Mouse (Mus musculus): ENCODE data around the gene Ctxn1. TPM values are rescaled to one million over a fixed set of nuclear protein-coding genes. Genes with fewer than 3 reads are reported as not detected.

The Ctxn1 gene
- polyA plus RNA-seq, 1 experiment from 2014 or later: 78.0 TPM

DNA sequence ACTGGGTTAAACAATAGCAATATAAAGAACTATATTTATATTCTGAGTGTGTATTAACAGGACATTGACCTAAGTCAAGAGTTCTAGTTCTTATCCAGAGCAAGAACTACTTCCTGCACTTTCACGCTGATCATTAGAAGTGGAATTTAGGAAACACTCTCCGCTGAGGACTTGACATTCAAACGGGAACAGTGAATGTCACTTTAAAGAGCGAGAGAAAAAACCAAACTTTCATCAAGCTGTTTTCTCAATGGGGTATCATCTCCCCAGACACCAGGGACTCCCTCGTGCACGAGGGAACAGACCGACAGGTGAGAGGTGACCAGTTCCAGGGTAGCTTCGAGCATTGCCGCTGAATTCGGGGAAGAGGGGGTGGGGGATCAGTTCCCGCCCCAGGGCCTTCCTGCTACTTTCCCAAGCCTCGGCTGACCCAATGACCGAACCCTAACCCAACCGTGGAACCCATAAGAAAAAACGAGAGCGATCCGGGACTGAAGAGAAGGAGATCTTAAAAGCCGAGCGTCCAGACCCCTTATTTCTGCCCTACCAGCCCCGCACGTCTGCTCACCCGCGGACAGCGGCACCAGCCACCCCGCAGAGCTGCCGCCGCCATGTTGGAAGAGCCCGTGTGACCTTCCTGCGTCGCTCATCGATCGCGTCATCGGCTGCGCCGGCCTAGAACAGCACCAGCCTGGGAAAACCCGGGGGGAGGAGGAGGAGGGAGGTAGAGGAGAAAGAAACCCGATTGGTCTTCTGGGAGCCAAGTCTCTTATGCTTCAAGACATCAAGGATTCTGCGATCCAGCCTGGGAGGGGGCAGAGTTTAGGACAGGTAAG lies 16.4 kb upstream of the Ctxn1 start, which contains the start of gene Timm44:
Timm44 (minus strand) TSS at position 639 of the 836 bp plus-strand sequence.
- no peaks in the 10 kb centered on the region for H3K9me3 ChIP-seq (replicated peaks; ENCODE audit: low read length)

DNA sequence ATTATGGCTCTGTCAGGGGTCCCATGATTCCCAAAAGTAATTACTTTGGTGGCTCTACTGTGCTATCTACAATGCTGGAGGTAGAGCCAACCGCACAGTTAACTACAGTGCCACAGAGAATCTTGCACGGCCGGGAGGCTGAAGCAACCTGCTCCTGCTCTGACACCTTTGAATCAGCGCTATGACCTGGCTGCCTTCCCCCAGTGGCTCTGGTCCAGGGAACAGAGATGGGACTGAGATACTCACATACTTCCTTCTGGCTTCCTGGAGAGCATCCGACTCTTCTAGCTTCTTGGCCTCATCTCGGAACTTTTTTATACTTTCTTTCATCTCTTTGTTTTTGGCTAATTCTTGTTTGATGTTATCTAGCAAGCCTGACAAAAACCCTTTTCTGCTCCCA lies 10.5 kb upstream of the Ctxn1 start:
- peaks cover 58% of the 10 kb centered on the region for H3K36me3 ChIP-seq (ENCODE audit: insufficient read depth, low read length)
- H3K27me3 ChIP-seq (ENCODE audit: insufficient read depth, low read length): no peaks in the 10 kb centered on the region
- no peaks in the 10 kb centered on the region for H3K4me1 ChIP-seq (replicated peaks; ENCODE audit: insufficient read depth, low read length)
- H3K4me3 ChIP-seq (replicated peaks; ENCODE audit: low read depth, low read length): no peak overlapping the region
- no peaks in the 10 kb centered on the region for H3K9me3 ChIP-seq (replicated peaks; ENCODE audit: low read length)
- DNase-seq (ENCODE audit: low spot score) (no peak), ATAC-seq (replicated peaks; ENCODE audit: low FRiP score, low read depth) (no peak)
- H3K9ac ChIP-seq (ENCODE audit: low read depth, low read length): no peak overlapping the region
- H3K4me2 ChIP-seq (ENCODE audit: low read length): no peak overlapping the region
- no peak for TF ChIP-seq CTCF (IDR thresholded peaks at IDR 0.05; ENCODE audit: low read depth)
- no peak overlapping the region for H3K27ac ChIP-seq
- 92% methylated on average over 6 of the region's 6 CpGs for WGBS

More for the DNA sequence above, 16.4 kb upstream of the Ctxn1 start, which contains the start of gene Timm44:
- peak within 1 kb of the TSS; percentile 86 for H3K4me2 ChIP-seq (ENCODE audit: low read length)
- peak within 1 kb of the TSS; percentile 73 for H3K27ac ChIP-seq
- ATAC-seq (replicated peaks; ENCODE audit: low FRiP score, low read depth) (peak; percentile 95), DNase-seq (ENCODE audit: low spot score) (peak; percentile 98)
- H3K36me3 ChIP-seq (ENCODE audit: insufficient read depth, low read length): 0 out of 2 replicates have a peak, but pooled peaks cover 8% of the 10 kb centered on the region
- no peaks in the 10 kb centered on the region for H3K27me3 ChIP-seq (ENCODE audit: insufficient read depth, low read length)
- no peak for TF ChIP-seq CTCF (IDR thresholded peaks at IDR 0.05; ENCODE audit: low read depth)
- H3K4me3 ChIP-seq (replicated peaks; ENCODE audit: low read depth, low read length): peak within 1 kb of the TSS; percentile 78
- peak within 1 kb of the TSS; percentile 87 for H3K9ac ChIP-seq (ENCODE audit: low read depth, low read length)
- H3K4me1 ChIP-seq (replicated peaks; ENCODE audit: insufficient read depth, low read length): peaks cover 6% of the 10 kb centered on the region
- under 1% methylated on average over 39 of the region's 39 CpGs for WGBS

- DNase-seq (ENCODE audit: low spot score): no peak
- Histone ChIP-seq H3K27ac (no peak overlapping the region), H3K4me3 (replicated peaks; ENCODE audit: low read depth, low read length) (no peak overlapping the region), H3K4me2 (ENCODE audit: low read length) (no peak overlapping the region), H3K9me3 (replicated peaks; ENCODE audit: low read length) (no peaks in the 10 kb centered on the region), H3K27me3 (ENCODE audit: insufficient read depth, low read length) (no peaks in the 10 kb centered on the region), H3K36me3 (ENCODE audit: insufficient read depth, low read length) (peaks cover 64% of the 10 kb centered on the region), H3K9ac (ENCODE audit: low read depth, low read length) (no peak overlapping the region), H3K4me1 (replicated peaks; ENCODE audit: insufficient read depth, low read length) (no peaks in the 10 kb centered on the region)
- ATAC-seq (replicated peaks; ENCODE audit: low FRiP score, low read depth): peak; percentile 83
- peak; percentile 60 for TF ChIP-seq CTCF (IDR thresholded peaks at IDR 0.05; ENCODE audit: low read depth)
- 77% methylated on average over 15 of the region's 15 CpGs for WGBS
Observed at GRCm38 (mm10) chr8:4267627-4268026, 8.6 kb upstream of the Ctxn1 start.

GRCm38 (mm10) chr8:4265160-4265914 lies 6.3 kb upstream of the Ctxn1 start:
- Histone ChIP-seq H3K4me3 (replicated peaks; ENCODE audit: low read depth, low read length) (no peak overlapping the region), H3K9me3 (replicated peaks; ENCODE audit: low read length) (no peaks in the 10 kb centered on the region), H3K36me3 (ENCODE audit: insufficient read depth, low read length) (peaks cover 73% of the 10 kb centered on the region), H3K9ac (ENCODE audit: low read depth, low read length) (no peak overlapping the region), H3K27me3 (ENCODE audit: insufficient read depth, low read length) (no peaks in the 10 kb centered on the region), H3K27ac (no peak overlapping the region), H3K4me2 (ENCODE audit: low read length) (no peak overlapping the region), H3K4me1 (replicated peaks; ENCODE audit: insufficient read depth, low read length) (no peaks in the 10 kb centered on the region)
- WGBS: 89% methylated on average over 15 of the region's 15 CpGs
- DNase-seq (ENCODE audit: low spot score) (no peak), ATAC-seq (replicated peaks; ENCODE audit: low FRiP score, low read depth) (no peak)
- TF ChIP-seq CTCF (IDR thresholded peaks at IDR 0.05; ENCODE audit: low read depth): no peak

GRCm38 (mm10) chr8:4263105-4263791 lies 4.2 kb upstream of the Ctxn1 start:
- ATAC-seq (replicated peaks; ENCODE audit: low FRiP score, low read depth): no peak
- no peaks in the 10 kb centered on the region for H3K27me3 ChIP-seq (ENCODE audit: insufficient read depth, low read length)

DNA sequence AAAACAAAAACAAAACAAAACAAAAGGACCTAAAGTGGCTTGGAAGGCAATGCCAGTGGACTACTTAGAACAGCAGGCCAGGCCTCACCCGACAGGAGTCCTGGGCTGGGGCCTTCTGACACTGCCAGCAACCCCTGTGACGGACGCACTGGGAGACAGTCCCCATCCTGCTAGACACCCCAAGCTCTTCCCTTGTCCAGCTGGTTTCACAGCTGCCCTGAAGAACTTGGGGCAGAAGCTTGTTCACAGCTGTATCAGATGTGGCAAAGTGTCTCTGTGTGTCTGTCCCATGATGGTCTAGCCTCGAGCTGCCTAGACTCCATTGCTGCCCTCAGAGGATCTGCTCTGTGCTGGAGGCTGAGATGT lies 714 bp upstream of the Ctxn1 start:
- H3K27me3 ChIP-seq (ENCODE audit: insufficient read depth, low read length): no peaks in the 10 kb centered on the region
- 0 out of 2 replicates have a peak, but pooled peaks cover 4% of the 10 kb centered on the region for H3K4me1 ChIP-seq (replicated peaks; ENCODE audit: insufficient read depth, low read length)
- no peak overlapping the region for H3K27ac ChIP-seq
- H3K9me3 ChIP-seq (replicated peaks; ENCODE audit: low read length): no peaks in the 10 kb centered on the region
- H3K9ac ChIP-seq (ENCODE audit: low read depth, low read length): 0 out of 2 replicates have a peak overlapping the region, but pooled peaks have one; percentile 2
- TF ChIP-seq CTCF (IDR thresholded peaks at IDR 0.05; ENCODE audit: low read depth): no peak
- ATAC-seq (replicated peaks; ENCODE audit: low FRiP score, low read depth) (no peak), DNase-seq (ENCODE audit: low spot score) (no peak)
- WGBS: 76% methylated on average over 4 of the region's 4 CpGs
- peaks cover 36% of the 10 kb centered on the region for H3K36me3 ChIP-seq (ENCODE audit: insufficient read depth, low read length)
- H3K4me3 ChIP-seq (replicated peaks; ENCODE audit: low read depth, low read length): no peak overlapping the region
- H3K4me2 ChIP-seq (ENCODE audit: low read length): no peak overlapping the region

More at GRCm38 (mm10) chr8:4263105-4263791, 4.2 kb upstream of the Ctxn1 start:
- 84% methylated on average over 8 of the region's 8 CpGs for WGBS
- DNase-seq (ENCODE audit: low spot score): no peak
- no peaks in the 10 kb centered on the region for H3K9me3 ChIP-seq (replicated peaks; ENCODE audit: low read length)
- H3K36me3 ChIP-seq (ENCODE audit: insufficient read depth, low read length): peaks cover 60% of the 10 kb centered on the region; the same call in 1 of the 2 replicates
- no peak overlapping the region for H3K27ac ChIP-seq
- H3K9ac ChIP-seq (ENCODE audit: low read depth, low read length): no peak overlapping the region
- TF ChIP-seq CTCF (IDR thresholded peaks at IDR 0.05; ENCODE audit: low read depth): no peak
- H3K4me3 ChIP-seq (replicated peaks; ENCODE audit: low read depth, low read length): no peak overlapping the region
- no peak overlapping the region for H3K4me2 ChIP-seq (ENCODE audit: low read length)
- H3K4me1 ChIP-seq (replicated peaks; ENCODE audit: insufficient read depth, low read length): 0 out of 2 replicates have a peak, but pooled peaks cover 4% of the 10 kb centered on the region
